Mouse (Mus musculus): Measurements from ENCODE around the gene Uhrf2.
"Not testable (repeated sequence)": the region's sequence is repeated elsewhere in the genome, so short reads cannot be mapped to it uniquely, and the experiment has no call there.

Gene Uhrf2

GRCm38 (mm10) chr19:30029894-30030635 is at the start of gene Uhrf2:
Gene Uhrf2 (plus strand): TSS chr19:30030513.
- peak; percentile 93 for DNase-seq (ENCODE audit: low spot score)

GRCm38 (mm10) chr19:29984208-29985005 is 45.9 kb upstream of the Uhrf2 start:
- peak; percentile 15 for DNase-seq (ENCODE audit: low spot score)

- no peak for DNase-seq (ENCODE audit: low spot score)
These were observed 43.7 kb upstream of the Uhrf2 start for GRCm38 (mm10) chr19:29986464-29987091.

GRCm38 (mm10) chr19:30000406-30001365 is 29.6 kb upstream of the Uhrf2 start:
- no peak for DNase-seq (ENCODE audit: low spot score)

GRCm38 (mm10) chr19:30001550-30001949 is 28.8 kb upstream of the Uhrf2 start:
- no peak for DNase-seq (ENCODE audit: low spot score)

- DNase-seq (ENCODE audit: low spot score) = no peak
These were observed 26.7 kb upstream of the Uhrf2 start, which contains the start of gene Trpd52l3 for GRCm38 (mm10) chr19:30003621-30004020. Gene Trpd52l3 (plus strand): TSS chr19:30003790.

GRCm38 (mm10) chr19:30006371-30006770 is 23.9 kb upstream of the Uhrf2 start:
- DNase-seq (ENCODE audit: low spot score) = no peak

GRCm38 (mm10) chr19:30010520-30011296 is 19.6 kb upstream of the Uhrf2 start:
- DNase-seq (ENCODE audit: low spot score) = no peak

GRCm38 (mm10) chr19:30014331-30014730 is 16.0 kb upstream of the Uhrf2 start:
- DNase-seq (ENCODE audit: low spot score) = no peak

GRCm38 (mm10) chr19:30016156-30016555 is 14.2 kb upstream of the Uhrf2 start:
- DNase-seq (ENCODE audit: low spot score) = no peak

- DNase-seq (ENCODE audit: low spot score) = not testable (repeated sequence)
These were observed 6.9 kb upstream of the Uhrf2 start for GRCm38 (mm10) chr19:30023419-30023818.

- DNase-seq (ENCODE audit: low spot score) = no peak
These were observed 1.2 kb upstream of the Uhrf2 start for GRCm38 (mm10) chr19:30029002-30029710.

GRCm38 (mm10) chr19:30030636-30031467 is 539 bp downstream of the Uhrf2 start:
- DNase-seq (ENCODE audit: low spot score) = no peak

- DNase-seq (ENCODE audit: low spot score) = no peak
These were observed 1.2 kb downstream of the Uhrf2 start for GRCm38 (mm10) chr19:30031468-30031931.

GRCm38 (mm10) chr19:30032206-30032605 is 1.9 kb downstream of the Uhrf2 start:
- no peak for DNase-seq (ENCODE audit: low spot score)

- DNase-seq (ENCODE audit: low spot score) = no peak
These were observed 5.0 kb downstream of the Uhrf2 start for GRCm38 (mm10) chr19:30035361-30035760.

GRCm38 (mm10) chr19:30043691-30044090 is 13.4 kb downstream of the Uhrf2 start:
- no peak for DNase-seq (ENCODE audit: low spot score)

GRCm38 (mm10) chr19:30044630-30045029 is 14.3 kb downstream of the Uhrf2 start:
- no peak for DNase-seq (ENCODE audit: low spot score)

- no peak for DNase-seq (ENCODE audit: low spot score)
These were observed 15.5 kb downstream of the Uhrf2 start for GRCm38 (mm10) chr19:30045857-30046256.
